Mouse (Mus musculus): Measurements from ENCODE around the gene Hyls1. TPM values are rescaled to one million over a fixed set of nuclear protein-coding genes. Genes with fewer than 3 reads are reported as not detected.

Gene Hyls1
- polyA plus RNA-seq, 1 experiment from 2014 or later = 15.1 TPM

Other genes with a start within 250 kb of the Hyls1 start
- gene Cdon, start 149.3 kb downstream of the Hyls1 start, polyA plus RNA-seq (2014; fragmentation: Nextera tagmentation; extraction: Ambion mirVana) = 12.7 and 13.8 TPM in 2 replicates
- gene Gm1113, start 52.1 kb downstream of the Hyls1 start, polyA plus RNA-seq (2014; fragmentation: Nextera tagmentation; extraction: Ambion mirVana) = not detected in 2 replicates
- gene Ddx25, start 11.9 kb downstream of the Hyls1 start, polyA plus RNA-seq (2014; fragmentation: Nextera tagmentation; extraction: Ambion mirVana) = 2.8 TPM in 2 replicates
- gene Pus3, start 11.8 kb downstream of the Hyls1 start, polyA plus RNA-seq (2014; fragmentation: Nextera tagmentation; extraction: Ambion mirVana) = 22.1 and 23.9 TPM in 2 replicates
- 0.51 and 0.69 TPM in 2 replicates for gene Pate2, start 114 bp downstream of the Hyls1 start, polyA plus RNA-seq (2014; fragmentation: Nextera tagmentation; extraction: Ambion mirVana)
- gene Pate4, start 41.5 kb upstream of the Hyls1 start, polyA plus RNA-seq (2014; fragmentation: Nextera tagmentation; extraction: Ambion mirVana) = not detected in 2 replicates
- not detected in 2 replicates for gene Pate3, start 77.8 kb upstream of the Hyls1 start, polyA plus RNA-seq (2014; fragmentation: Nextera tagmentation; extraction: Ambion mirVana)
- gene Pate1, start 117.0 kb upstream of the Hyls1 start, polyA plus RNA-seq (2014; fragmentation: Nextera tagmentation; extraction: Ambion mirVana) = not detected in 2 replicates
- gene Gm17677, start 170.7 kb upstream of the Hyls1 start, polyA plus RNA-seq (2014; fragmentation: Nextera tagmentation; extraction: Ambion mirVana) = not detected in 2 replicates
- not detected in 2 replicates for gene Gm17727, start 207.7 kb upstream of the Hyls1 start, polyA plus RNA-seq (2014; fragmentation: Nextera tagmentation; extraction: Ambion mirVana)
- not detected in 2 replicates for gene Gm27235, start 219.7 kb upstream of the Hyls1 start, polyA plus RNA-seq (2014; fragmentation: Nextera tagmentation; extraction: Ambion mirVana)
- gene D730048I06Rik, start 219.7 kb upstream of the Hyls1 start, polyA plus RNA-seq (2014; fragmentation: Nextera tagmentation; extraction: Ambion mirVana) = not detected in 2 replicates

All from stomach, embryonic 14.5 days (tissue).